Mouse (Mus musculus) hindbrain, postnatal 0 days (tissue): ENCODE measurements around the gene Galnt10. TPM values are rescaled to one million over a fixed set of nuclear protein-coding genes. Genes with fewer than 3 reads are reported as not detected.

Experiments used
- ATAC-seq: fragments of 200-750 bp; cut with Nextera tagmentation; 2 replicates; pipeline ENCODE4 v1.8.0; 2017; ENCODE audit warnings: mild to moderate bottlenecking, moderate TSS enrichment, moderate library complexity
- DNase-seq: peaks from one replicate; pipeline ENCODE4 v3.0.0-alpha.2; 2015; ENCODE audit warnings: low spot score
- H3K27ac ChIP-seq: fragments of 300-500 bp; sonication (generic); 2 replicates; pipeline ENCODE4 v1.5.1; 2014; ENCODE audit warnings: mild to moderate bottlenecking
- H3K27me3 ChIP-seq: fragments of 300-500 bp; sonication (generic); 2 replicates; pipeline ENCODE4 v1.6.1; 2014; ENCODE audit warnings: low read length, mixed read lengths; ENCODE audit not compliant: insufficient read depth
- H3K36me3 ChIP-seq: fragments of 300-500 bp; sonication (generic); 2 replicates; pipeline ENCODE4 v1.6.1; 2014; ENCODE audit warnings: low read length, mixed read lengths; ENCODE audit not compliant: insufficient read depth
- H3K4me1 ChIP-seq: fragments of 300-500 bp; sonication (generic); 2 replicates; pipeline ENCODE4 v1.6.1; 2014; ENCODE audit warnings: antibody characterized with exemption, low read length, mixed read lengths; ENCODE audit not compliant: insufficient read depth
- H3K4me2 ChIP-seq: fragments of 300-500 bp; sonication (generic); 2 replicates; pipeline ENCODE4 v1.6.1; 2014; ENCODE audit warnings: low read depth, mild to moderate bottlenecking, low read length, moderate library complexity, mixed read lengths
- H3K4me3 ChIP-seq: fragments of 300-500 bp; sonication (generic); 2 replicates; pipeline ENCODE4 v1.5.1; 2014; ENCODE audit warnings: low read length
- H3K9ac ChIP-seq: fragments of 300-500 bp; sonication (generic); replicated peaks from 2 replicates; pipeline ENCODE4 v1.6.1; 2014; ENCODE audit warnings: mild to moderate bottlenecking, low read length, moderate library complexity, mixed read lengths
- H3K9me3 ChIP-seq: fragments of 300-500 bp; sonication (generic); 2 replicates; pipeline ENCODE4 v1.6.1; 2016; ENCODE audit warnings: low read length, mixed read lengths
- CTCF ChIP-seq: IDR thresholded peaks from 2 replicates; pipeline ENCODE4 v1.5.1; 2016; ENCODE audit warnings: antibody characterized with exemption, control low read depth, low read depth
- WGBS: fragments of 180-500 bp; shearing (Covaris S2); extraction: QIAGEN DNeasy Blood & Tissue Kit; methylation state at CpG from one replicate; pipeline ENCODE4 v1.1.7; 2014; 5-methylcytosine and 5-hydroxymethylcytosine counted together
- polyA plus RNA-seq: library from polyadenylated mRNA; unstranded; fragments of >200 nt; fragmentation: Nextera tagmentation; extraction: Ambion mirVana; gene quantifications from 2 replicates; pipeline ENCODE4 v1.2.1, GENCODE M21; 2015
- total RNA-seq: library from RNA; depleted of rRNA; stranded (reverse); fragments of >200 nt; gene quantifications from 2 replicates; pipeline ENCODE4 v1.2.3, GENCODE M21; 2014

Galnt10 gene
- total and polyA plus RNA-seq, 2 experiments from 2014 or later = 10.9 to 20.3 TPM

GRCm38 (mm10) chr11:57689811-57690210 lies 44.6 kb downstream of the Galnt10 start:
- TF ChIP-seq CTCF = no peak
- H3K9me3 ChIP-seq = no peaks in the 10 kb centered on the region
- no peaks in the 10 kb centered on the region for H3K36me3 ChIP-seq
- H3K27me3 ChIP-seq = no peaks in the 10 kb centered on the region
- no peak overlapping the region for H3K4me2 ChIP-seq
- 67% methylated on average over 6 of the region's 6 CpGs for WGBS
- no peak overlapping the region for H3K27ac ChIP-seq
- H3K4me3 ChIP-seq = no peak overlapping the region
- no peaks in the 10 kb centered on the region; the same call in none of the 2 replicates for H3K4me1 ChIP-seq
- DNase-seq (no peak), ATAC-seq (no peak)
- H3K9ac ChIP-seq = no peak overlapping the region

GRCm38 (mm10) chr11:57690836-57691235 lies 45.6 kb downstream of the Galnt10 start:
- ATAC-seq (no peak), DNase-seq (no peak)
- Histone ChIP-seq H3K9ac (no peak overlapping the region), H3K9me3 (no peaks in the 10 kb centered on the region), H3K36me3 (no peaks in the 10 kb centered on the region), H3K27me3 (no peaks in the 10 kb centered on the region), H3K4me3 (no peak overlapping the region), H3K4me2 (no peak overlapping the region), H3K27ac (no peak overlapping the region), H3K4me1 (peaks cover under 1% of the 10 kb centered on the region)
- TF ChIP-seq CTCF = no peak
- WGBS = 85% methylated on average over 5 of the region's 5 CpGs

- ATAC-seq (no peak), DNase-seq (no peak)
- peaks cover 11% of the 10 kb centered on the region for H3K4me1 ChIP-seq
- 83% methylated on average over 6 of the region's 6 CpGs for WGBS
- H3K4me2 ChIP-seq = no peak overlapping the region
- no peak overlapping the region for H3K4me3 ChIP-seq
- TF ChIP-seq CTCF = no peak
- no peak overlapping the region for H3K9ac ChIP-seq
- H3K9me3 ChIP-seq = no peaks in the 10 kb centered on the region
- no peaks in the 10 kb centered on the region for H3K36me3 ChIP-seq
- no peak overlapping the region for H3K27ac ChIP-seq
- H3K27me3 ChIP-seq = no peaks in the 10 kb centered on the region
Observed at GRCm38 (mm10) chr11:57691939-57692338, 46.7 kb downstream of the Galnt10 start.

- H3K36me3 ChIP-seq = no peaks in the 10 kb centered on the region
- no peak overlapping the region for H3K9ac ChIP-seq
- TF ChIP-seq CTCF = no peak
- no peak overlapping the region for H3K4me3 ChIP-seq
- no peak overlapping the region for H3K4me2 ChIP-seq
- 56% methylated on average over 7 of the region's 7 CpGs for WGBS
- no peak for ATAC-seq
- no peaks in the 10 kb centered on the region for H3K9me3 ChIP-seq
- peak; percentile 30 for DNase-seq
- H3K4me1 ChIP-seq = peaks cover 15% of the 10 kb centered on the region
- no peaks in the 10 kb centered on the region for H3K27me3 ChIP-seq
- H3K27ac ChIP-seq = peak overlapping the region; percentile 15; the same call in 1 of the 2 replicates
Observed at GRCm38 (mm10) chr11:57692726-57693125, 47.5 kb downstream of the Galnt10 start.

- DNase-seq = no peak
- no peak for TF ChIP-seq CTCF
- no peak for ATAC-seq
- peaks cover 15% of the 10 kb centered on the region for H3K4me1 ChIP-seq
- no peak overlapping the region for H3K9ac ChIP-seq
- H3K27ac ChIP-seq = no peak overlapping the region
- no peak overlapping the region for H3K4me2 ChIP-seq
- H3K36me3 ChIP-seq = no peaks in the 10 kb centered on the region
- 94% methylated on average over 6 of the region's 6 CpGs for WGBS
- no peaks in the 10 kb centered on the region for H3K27me3 ChIP-seq
- no peak overlapping the region for H3K4me3 ChIP-seq
- H3K9me3 ChIP-seq = no peaks in the 10 kb centered on the region
Observed at GRCm38 (mm10) chr11:57694486-57694885, 49.2 kb downstream of the Galnt10 start.

DNA sequence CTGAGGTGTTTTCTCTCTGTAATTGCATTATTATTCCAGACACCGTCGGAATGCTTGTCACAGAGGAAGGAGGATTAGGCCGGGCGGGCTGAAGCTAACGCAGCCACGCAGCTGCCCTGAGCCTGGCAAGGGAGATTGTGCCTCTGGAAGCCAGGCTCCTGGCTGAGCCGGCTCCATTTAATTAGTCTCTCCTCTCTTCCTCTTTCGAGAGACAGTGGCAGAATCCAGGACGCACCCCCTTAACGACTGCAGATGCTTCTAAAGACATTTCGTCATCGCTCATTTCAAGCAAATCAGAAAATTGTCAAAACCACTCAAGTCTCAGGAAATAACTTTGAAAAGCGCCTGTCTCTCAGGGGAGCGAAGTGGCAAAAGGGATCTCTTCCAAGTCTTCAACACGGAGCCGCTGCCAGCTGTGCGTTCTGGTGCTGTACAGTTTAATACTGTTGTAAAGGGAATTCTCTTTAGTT lies 51.0 kb downstream of the Galnt10 start:
- peaks cover 15% of the 10 kb centered on the region for H3K4me1 ChIP-seq
- peak overlapping the region; percentile 79 for H3K27ac ChIP-seq
- H3K27me3 ChIP-seq = no peaks in the 10 kb centered on the region
- WGBS = 5% methylated on average over 17 of the region's 17 CpGs
- H3K36me3 ChIP-seq = no peaks in the 10 kb centered on the region
- DNase-seq (peak; percentile 67), ATAC-seq (peak; percentile 44; the same call in 1 of the 2 replicates)
- H3K9ac ChIP-seq = no peak overlapping the region
- H3K4me2 ChIP-seq = peak overlapping the region; percentile 40
- H3K9me3 ChIP-seq = no peaks in the 10 kb centered on the region
- no peak overlapping the region for H3K4me3 ChIP-seq
- TF ChIP-seq CTCF = no peak

DNA sequence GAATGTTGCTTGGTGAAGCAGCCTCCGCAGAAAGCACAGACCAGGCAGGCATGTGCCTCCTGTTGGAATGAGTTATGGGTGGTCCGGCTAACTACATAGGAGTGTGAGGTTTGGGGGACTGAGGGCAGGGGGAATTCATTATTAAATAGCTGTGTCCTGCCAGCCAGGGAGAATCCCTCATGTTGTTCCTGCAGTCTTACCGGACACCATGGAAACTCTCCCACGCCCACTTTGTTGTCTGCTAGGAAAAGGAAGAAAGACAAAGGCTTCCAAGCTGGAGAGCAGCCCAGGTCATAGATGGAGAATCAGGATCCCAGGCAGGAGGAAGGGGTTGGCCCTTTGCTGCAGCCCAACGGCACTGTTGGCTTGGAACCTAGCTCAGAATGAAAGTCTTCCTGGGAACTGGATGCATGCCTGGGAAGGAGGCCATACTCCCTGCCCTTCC lies 51.6 kb downstream of the Galnt10 start:
- peak; percentile 31 for ATAC-seq
- H3K36me3 ChIP-seq = no peaks in the 10 kb centered on the region
- no peak overlapping the region for H3K9ac ChIP-seq
- WGBS = 16% methylated on average over 5 of the region's 5 CpGs
- H3K9me3 ChIP-seq = no peaks in the 10 kb centered on the region
- H3K27me3 ChIP-seq = no peaks in the 10 kb centered on the region
- H3K4me2 ChIP-seq = peak overlapping the region; percentile 40
- no peak overlapping the region for H3K4me3 ChIP-seq
- H3K27ac ChIP-seq = peak overlapping the region; percentile 79; the same call in 1 of the 2 replicates
- no peak for TF ChIP-seq CTCF
- H3K4me1 ChIP-seq = peaks cover 15% of the 10 kb centered on the region
- peak; percentile 61 for DNase-seq
